Mouse (Mus musculus): ENCODE measurements at regions not wholly inside any gene's neighbourhood (a gene's known extent, or its start where the extent isn't known, plus 50 kb on each side); places are given as distances from the start of the nearest gene placed in this dataset.
A peak's percentile ranks its signal among the peaks of the same experiment; 100 is the strongest.

GRCm38 (mm10) chr3:34377329-34377728, 272.9 kb upstream of the Sox2 start:
- no peak for DNase-seq

- peak in 1 of 2 experiments; percentile 13 for DNase-seq
Measured at GRCm38 (mm10) chr3:34371418-34371817, 278.8 kb upstream of the Sox2 start.

GRCm38 (mm10) chr3:34338100-34338499, 257.0 kb upstream of the Dnajc19 start:
- no peak for DNase-seq

- no peak for DNase-seq
Measured at GRCm38 (mm10) chr3:34333555-34333954, 252.4 kb upstream of the Dnajc19 start.

DNA sequence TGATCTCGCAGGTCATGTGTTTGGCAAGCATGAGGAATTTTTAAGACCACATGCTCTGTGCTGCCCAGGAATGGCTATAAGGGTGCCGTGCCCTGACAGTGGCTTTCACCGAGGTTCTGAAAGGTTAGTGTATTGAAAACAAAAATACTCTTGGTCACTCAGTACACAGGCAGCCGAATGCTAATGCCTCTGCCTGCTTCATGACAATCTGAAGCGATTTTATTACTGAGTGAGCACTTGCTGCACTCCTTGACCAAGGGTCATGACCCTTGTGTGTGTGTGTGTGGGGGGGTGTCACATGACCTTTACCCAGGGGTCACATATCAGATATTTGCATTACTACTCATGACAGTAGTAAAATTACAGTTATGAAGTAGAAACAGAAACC, 250.8 kb upstream of the Dnajc19 start:
- DNase-seq, result peak in 1 of 2 experiments; percentile 3

- DNase-seq, result no peak
Measured at GRCm38 (mm10) chr3:34330970-34331888, 250.1 kb upstream of the Dnajc19 start.

DNA sequence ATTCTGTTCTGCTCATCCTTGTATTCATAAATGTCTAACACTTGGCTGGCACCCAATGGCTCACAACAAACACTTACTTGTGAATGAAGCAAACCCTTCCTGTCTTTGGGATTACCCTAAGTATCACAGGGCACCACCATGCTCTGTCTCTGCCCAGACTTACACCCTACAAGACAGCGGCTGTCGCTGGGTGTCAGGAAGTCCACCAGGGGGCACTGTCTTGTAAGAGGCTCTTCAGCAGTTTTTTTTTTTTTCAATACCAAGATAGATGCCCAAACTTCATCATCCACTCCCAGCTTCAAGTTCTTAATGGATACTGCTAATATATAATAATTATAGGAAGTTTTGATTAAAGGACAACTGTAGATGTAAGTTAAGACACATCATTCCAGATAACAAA, 247.7 kb upstream of the Dnajc19 start:
- DNase-seq, result peak; percentile 32 to 70

DNA sequence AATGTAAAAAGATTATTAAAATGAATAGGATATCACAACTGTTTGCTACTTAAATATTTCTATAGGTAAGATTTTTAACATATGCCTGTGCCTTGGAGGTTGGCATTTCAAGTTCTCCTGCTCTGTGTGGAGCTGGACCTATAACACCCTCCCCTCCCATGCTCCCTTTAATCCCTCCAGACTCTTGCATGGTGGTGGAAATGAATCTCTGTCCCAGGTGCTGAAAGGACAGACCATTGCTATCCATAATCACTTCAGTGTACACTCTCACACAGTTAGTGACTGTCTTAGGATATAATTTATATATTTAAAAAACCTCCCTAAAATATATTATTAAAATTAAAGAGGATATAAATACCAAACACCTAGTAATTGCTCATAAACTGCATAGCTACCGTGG, 244.5 kb upstream of the Dnajc19 start:
- no peak for DNase-seq

DNA sequence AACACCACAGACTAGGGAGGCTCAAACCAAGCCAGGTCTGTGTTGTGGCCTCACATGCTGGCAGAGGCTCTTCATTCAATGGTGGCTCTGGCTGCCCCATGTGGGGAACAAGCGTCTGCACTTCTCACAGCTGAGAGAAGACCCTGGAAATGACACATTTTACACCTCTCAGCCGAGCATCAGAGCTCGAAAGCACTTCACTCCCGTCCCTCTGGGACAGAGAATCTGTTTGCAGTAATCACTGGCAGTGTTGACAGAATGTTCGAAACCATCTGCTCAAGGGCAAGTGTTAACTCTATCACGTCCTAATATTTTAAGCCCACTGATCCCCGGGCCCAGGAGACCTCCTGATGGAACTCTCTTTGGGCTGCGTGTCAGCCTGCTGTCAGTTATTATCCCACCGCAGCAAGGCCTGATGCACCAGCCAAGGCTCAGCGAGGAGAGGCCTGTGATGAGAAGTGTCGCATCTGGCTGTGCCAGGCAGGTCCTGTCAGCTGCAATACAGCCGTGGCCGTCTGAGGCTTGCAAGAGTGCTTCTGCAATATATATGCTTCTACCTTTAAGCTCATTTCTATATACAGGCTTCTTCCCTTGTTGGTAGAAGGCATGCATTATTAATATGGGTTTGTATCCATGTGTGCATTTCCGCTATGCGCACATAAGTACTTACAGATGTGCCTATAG, 241.5 kb upstream of the Dnajc19 start:
- DNase-seq, result no peak

GRCm38 (mm10) chr3:34314798-34315197, 233.7 kb upstream of the Dnajc19 start:
- DNase-seq, result no peak

GRCm38 (mm10) chr3:34314393-34314792, 233.3 kb upstream of the Dnajc19 start:
- no peak for DNase-seq

- no peak for DNase-seq
Measured at GRCm38 (mm10) chr3:34311944-34312343, 230.8 kb upstream of the Dnajc19 start.

DNA sequence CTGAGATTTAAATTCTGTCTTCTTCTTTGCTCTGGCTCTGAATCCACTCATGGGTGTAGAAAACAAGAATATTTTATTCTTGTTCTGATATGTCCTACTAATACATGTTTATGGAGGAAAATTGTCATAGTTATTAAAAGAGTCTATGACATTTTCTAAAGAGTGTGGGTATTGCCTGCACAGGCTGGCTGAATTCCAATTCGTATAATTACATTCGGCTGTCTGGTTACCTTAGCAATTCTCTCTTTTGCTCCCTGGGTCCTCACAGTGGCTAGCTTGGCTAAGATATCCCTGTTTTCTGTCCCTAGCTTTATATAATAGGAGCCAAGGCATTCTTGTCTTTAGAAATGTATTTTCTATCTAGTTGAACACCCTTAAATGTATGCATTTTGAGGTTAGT, 218.5 kb upstream of the Dnajc19 start:
- no peak for DNase-seq

- no peak for DNase-seq
Measured at GRCm38 (mm10) chr3:34287836-34288235, 206.7 kb upstream of the Dnajc19 start.

DNA sequence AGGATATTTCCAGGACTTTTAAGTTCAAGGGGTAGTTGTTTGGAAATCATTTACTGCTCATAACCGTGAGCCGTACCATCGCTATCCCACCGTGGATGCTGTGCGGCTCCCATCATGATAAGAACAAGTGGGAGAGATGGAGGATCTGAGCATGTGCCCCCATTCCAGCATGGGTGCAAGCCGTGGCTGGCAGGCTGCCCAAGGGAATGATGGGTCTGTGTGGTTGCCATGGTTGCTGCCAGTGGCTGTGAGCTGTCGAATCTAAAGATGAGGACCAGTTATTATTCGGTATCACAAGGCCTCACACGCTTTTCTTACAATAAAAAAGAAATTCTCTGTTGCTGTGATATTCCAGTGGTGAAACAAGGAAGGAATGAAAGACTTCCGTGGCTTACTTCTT, 189.0 kb upstream of the Dnajc19 start:
- no peak for DNase-seq

GRCm38 (mm10) chr3:34266462-34266861, 185.3 kb upstream of the Dnajc19 start:
- DNase-seq, result no peak

GRCm38 (mm10) chr3:34264811-34265210, 183.7 kb upstream of the Dnajc19 start:
- DNase-seq, result no peak

GRCm38 (mm10) chr3:34252730-34253337, 171.7 kb upstream of the Dnajc19 start:
- DNase-seq, result no peak

- DNase-seq, result no peak
Measured at GRCm38 (mm10) chr3:34242126-34242525, 161.0 kb upstream of the Dnajc19 start.

GRCm38 (mm10) chr3:34239978-34240377, 158.9 kb upstream of the Dnajc19 start:
- DNase-seq, result no peak

DNA sequence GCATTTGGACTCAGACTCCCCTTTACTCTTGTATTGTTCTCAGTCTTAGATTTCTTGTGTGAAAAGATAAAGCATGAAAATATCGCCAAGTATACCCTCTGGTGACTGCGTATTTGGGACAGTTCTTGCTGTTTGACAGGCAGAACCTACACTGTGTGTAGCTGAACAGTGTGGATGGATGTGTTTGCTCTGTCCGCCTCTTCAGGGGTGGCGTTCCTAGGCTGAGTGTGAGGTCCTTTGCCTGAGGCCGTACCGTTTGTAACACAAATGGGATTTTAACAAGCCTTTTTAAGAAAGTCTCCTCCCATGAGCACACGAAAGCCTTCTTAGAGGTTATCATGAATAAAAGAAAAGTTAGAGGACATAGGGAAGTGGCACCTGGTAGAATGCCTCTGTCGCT, 153.3 kb upstream of the Dnajc19 start:
- no peak for DNase-seq

DNA sequence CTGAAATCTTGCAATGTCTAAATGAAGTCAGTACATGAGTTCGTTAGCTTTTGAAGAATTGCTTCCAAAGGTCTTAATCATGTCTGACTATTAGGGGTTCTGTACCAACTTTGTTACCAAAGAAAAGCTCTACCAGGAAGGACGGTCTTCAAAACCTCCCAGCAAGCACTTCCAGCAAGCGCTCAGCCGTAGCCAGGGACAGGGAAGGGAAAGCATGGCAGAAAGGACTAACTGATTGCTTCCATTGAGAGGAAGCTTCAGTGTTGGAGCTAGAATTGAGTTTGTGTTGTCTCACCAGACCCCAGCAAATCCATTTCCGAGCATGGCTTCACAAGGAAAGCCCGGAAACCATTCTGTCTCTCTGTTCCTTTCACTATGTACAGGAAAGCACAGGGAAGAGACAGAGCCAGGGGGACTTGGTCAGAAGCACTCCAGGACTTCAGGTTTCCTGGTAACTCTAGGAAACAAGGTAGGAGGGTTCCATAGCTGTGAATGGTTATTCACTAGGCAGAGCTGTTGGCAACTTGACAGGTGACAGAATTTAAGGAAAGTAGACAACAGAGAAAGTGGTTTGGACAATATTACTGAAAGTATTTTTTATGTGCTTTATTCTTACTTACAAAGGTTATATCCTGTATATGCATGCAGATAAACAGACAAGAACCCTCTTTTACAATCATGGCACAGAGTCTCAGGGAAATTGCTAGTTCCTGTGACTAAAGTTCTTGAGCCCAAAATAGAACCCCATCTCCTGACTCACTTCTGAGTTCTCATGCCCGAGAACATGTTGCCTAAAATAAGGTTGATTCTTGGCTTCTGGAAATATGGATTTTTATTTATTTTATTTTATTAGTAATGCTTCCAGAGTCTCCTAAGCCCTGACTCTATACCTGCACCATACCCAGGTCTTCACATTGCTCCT, 151.5 kb upstream of the Dnajc19 start:
- DNase-seq, result peak in 1 of 2 experiments; percentile 19
